Mouse (Mus musculus): ENCODE results near the gene Ebf3. TPM values are rescaled to one million over a fixed set of nuclear protein-coding genes. Genes with fewer than 3 reads are reported as not detected.

Ebf3 gene
- polyA plus RNA-seq, 1 experiment: 0.70 TPM

DNA sequence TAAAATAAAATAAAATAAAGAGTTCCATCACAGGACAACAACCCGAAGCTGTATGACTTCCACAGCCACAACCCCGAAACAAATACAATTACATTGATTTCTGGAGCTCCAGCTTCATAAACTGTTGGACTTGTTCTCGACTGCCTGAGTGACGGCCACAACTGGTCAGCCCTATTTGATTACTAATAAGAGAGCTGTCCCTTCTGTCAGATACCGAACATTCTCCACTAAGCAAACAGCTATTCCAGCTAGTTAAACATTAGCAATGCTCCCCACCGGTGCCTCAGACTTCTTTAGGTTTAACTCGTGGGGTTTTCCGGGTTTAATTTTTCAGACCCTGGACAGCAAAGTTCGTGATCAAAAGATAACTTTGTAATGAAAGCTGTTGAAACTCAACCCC, 8.1 kb downstream of the Ebf3 start:
- Histone ChIP-seq H3K4me3 (ENCODE audit: low read depth, low read length) (no peak overlapping the region), H3K4me1 (ENCODE audit: control insufficient read depth, insufficient read depth, insufficient read length, low read length) (peaks cover 2% of the 10 kb centered on the region; the same call in 1 of the 2 replicates), H3K36me3 (ENCODE audit: control insufficient read depth, insufficient read depth, low read length) (no peaks in the 10 kb centered on the region), H3K27ac (ENCODE audit: insufficient read depth, low read depth, low read length) (no peak overlapping the region), H3K27me3 (ENCODE audit: control insufficient read depth, insufficient read depth, low read length) (peaks cover 48% of the 10 kb centered on the region)
- TF ChIP-seq CTCF (IDR thresholded peaks at IDR 0.05; ENCODE audit: extremely low read depth, insufficient read length, insufficient replicate concordance, low read depth, low read length): no peak
- no peak for TF ChIP-seq POLR2A (IDR thresholded peaks at IDR 0.05; ENCODE audit: low read depth, low read length)
- WGBS: 22% methylated on average over 9 of the region's 9 CpGs

DNA sequence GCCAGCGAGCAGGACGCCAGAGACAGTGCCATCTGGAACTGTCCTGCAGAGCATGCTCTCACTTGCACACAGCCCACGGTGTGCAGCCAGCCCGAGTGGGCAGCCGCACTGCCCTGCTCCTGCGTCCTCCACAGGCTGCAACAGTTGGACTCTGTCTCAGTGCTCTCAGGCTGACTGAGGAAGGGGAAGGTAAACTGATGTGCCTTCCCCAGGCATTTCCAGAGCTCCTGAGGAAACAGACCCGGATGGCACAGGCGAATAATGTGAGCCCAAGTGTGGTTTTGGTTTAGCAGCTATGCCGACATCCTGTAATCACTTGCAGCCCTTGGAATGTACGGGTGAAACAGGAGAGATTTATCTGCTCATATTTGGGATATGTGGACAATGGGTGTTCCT, 10.5 kb downstream of the Ebf3 start:
- Histone ChIP-seq H3K4me3 (ENCODE audit: low read depth, low read length) (no peak overlapping the region), H3K4me1 (ENCODE audit: control insufficient read depth, insufficient read depth, insufficient read length, low read length) (no peaks in the 10 kb centered on the region), H3K36me3 (ENCODE audit: control insufficient read depth, insufficient read depth, low read length) (no peaks in the 10 kb centered on the region), H3K27me3 (ENCODE audit: control insufficient read depth, insufficient read depth, low read length) (peaks cover 25% of the 10 kb centered on the region), H3K27ac (ENCODE audit: insufficient read depth, low read depth, low read length) (no peak overlapping the region)
- TF ChIP-seq CTCF (IDR thresholded peaks at IDR 0.05; ENCODE audit: extremely low read depth, insufficient read length, insufficient replicate concordance, low read depth, low read length) (no peak), POLR2A (IDR thresholded peaks at IDR 0.05; ENCODE audit: low read depth, low read length) (no peak)
- WGBS: 51% methylated on average over 10 of the region's 10 CpGs

DNA sequence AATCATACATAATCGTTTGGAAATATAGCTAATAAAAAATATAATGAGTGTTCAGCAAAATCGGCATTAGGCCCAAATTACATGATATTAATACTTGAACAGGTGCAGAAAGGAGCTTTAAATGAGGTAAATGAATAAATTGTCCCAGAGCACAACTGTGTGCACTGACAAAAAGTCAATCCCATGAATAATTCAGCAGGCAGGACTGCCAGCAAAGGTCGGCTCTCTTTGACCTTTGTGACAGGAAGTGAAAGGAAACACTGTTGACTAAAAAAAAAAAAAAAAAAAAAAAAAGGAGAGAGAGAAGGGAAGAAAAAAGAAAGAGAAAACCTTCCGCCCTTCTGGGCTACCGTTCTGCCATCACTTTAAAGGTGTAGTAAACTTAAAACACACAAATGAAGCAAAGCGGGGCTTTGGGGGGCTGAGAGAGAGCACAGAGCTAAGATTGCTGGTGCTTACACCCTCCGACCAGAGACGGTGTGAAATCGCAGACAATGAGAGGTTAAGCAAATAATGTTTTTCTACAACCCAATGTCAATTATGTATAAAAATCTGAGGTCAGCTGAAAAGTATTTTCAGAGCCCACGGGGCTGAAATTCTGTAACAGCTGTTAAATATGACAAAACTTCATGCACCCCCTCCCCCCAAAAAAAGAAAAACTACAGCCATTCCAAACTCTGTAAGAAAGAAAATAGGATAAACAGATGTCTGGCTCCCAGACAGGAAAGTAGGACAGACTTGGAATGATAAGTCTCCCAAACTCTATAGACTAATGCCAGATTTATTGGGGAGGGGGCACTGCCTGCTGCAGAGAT, 11.1 kb downstream of the Ebf3 start:
- 41% methylated on average over 10 of the region's 10 CpGs for WGBS
- peaks cover 20% of the 10 kb centered on the region for H3K27me3 ChIP-seq (ENCODE audit: control insufficient read depth, insufficient read depth, low read length)
- no peak overlapping the region for H3K4me3 ChIP-seq (ENCODE audit: low read depth, low read length)
- no peaks in the 10 kb centered on the region for H3K36me3 ChIP-seq (ENCODE audit: control insufficient read depth, insufficient read depth, low read length)
- TF ChIP-seq CTCF (IDR thresholded peaks at IDR 0.05; ENCODE audit: extremely low read depth, insufficient read length, insufficient replicate concordance, low read depth, low read length) (no peak), POLR2A (IDR thresholded peaks at IDR 0.05; ENCODE audit: low read depth, low read length) (no peak)
- H3K27ac ChIP-seq (ENCODE audit: insufficient read depth, low read depth, low read length): no peak overlapping the region
- no peaks in the 10 kb centered on the region for H3K4me1 ChIP-seq (ENCODE audit: control insufficient read depth, insufficient read depth, insufficient read length, low read length)

DNA sequence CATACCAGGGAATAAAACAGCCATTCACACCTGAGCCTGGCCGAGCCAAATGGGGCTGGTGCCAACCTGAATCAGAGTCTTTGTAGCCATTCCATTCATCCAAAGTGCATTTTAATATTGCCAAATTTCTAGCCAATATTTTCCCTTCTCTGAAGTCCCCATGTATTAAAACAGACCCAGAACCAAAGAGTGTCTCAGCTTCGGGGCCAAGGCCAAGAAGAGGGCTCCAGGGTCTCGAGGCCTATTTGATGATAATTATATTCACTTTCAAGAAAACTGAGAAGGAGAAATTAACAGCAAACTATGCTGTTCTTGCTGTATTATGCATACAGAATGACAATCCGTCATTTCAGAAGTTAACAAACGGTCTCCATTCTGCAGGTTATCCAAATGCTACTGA, 12.1 kb downstream of the Ebf3 start:
- TF ChIP-seq POLR2A (IDR thresholded peaks at IDR 0.05; ENCODE audit: low read depth, low read length) (no peak), CTCF (IDR thresholded peaks at IDR 0.05; ENCODE audit: extremely low read depth, insufficient read length, insufficient replicate concordance, low read depth, low read length) (no peak)
- H3K36me3 ChIP-seq (ENCODE audit: control insufficient read depth, insufficient read depth, low read length): no peaks in the 10 kb centered on the region
- H3K4me3 ChIP-seq (ENCODE audit: low read depth, low read length): no peak overlapping the region
- H3K27ac ChIP-seq (ENCODE audit: insufficient read depth, low read depth, low read length): no peak overlapping the region
- 82% methylated on average over 5 of the region's 5 CpGs for WGBS
- H3K4me1 ChIP-seq (ENCODE audit: control insufficient read depth, insufficient read depth, insufficient read length, low read length): no peaks in the 10 kb centered on the region
- H3K27me3 ChIP-seq (ENCODE audit: control insufficient read depth, insufficient read depth, low read length): peaks cover 14% of the 10 kb centered on the region

DNA sequence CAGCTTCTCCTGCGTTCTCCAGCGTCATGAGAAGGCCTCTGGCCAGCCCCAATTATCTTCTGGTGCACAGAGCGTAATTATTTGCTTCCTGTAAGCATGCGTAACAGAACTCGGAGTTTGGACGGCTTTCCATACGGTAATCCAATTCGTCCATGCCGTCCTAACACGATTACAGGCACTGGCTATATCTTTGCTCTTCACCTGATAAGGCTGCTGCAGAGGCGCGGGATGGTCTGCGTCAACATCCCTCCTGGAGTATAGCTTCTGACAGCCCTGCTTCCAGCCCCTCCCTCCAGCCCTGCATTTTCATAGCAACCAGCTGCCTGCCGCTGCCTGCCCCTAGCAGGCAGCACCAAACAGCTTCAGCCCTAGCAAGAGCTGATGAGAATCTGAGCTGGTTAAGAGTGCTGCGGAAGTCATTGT, 12.9 kb downstream of the Ebf3 start:
- no peak overlapping the region for H3K4me3 ChIP-seq (ENCODE audit: low read depth, low read length)
- peaks cover 8% of the 10 kb centered on the region; the same call in 1 of the 2 replicates for H3K27me3 ChIP-seq (ENCODE audit: control insufficient read depth, insufficient read depth, low read length)
- no peak overlapping the region for H3K27ac ChIP-seq (ENCODE audit: insufficient read depth, low read depth, low read length)
- no peak for TF ChIP-seq CTCF (IDR thresholded peaks at IDR 0.05; ENCODE audit: extremely low read depth, insufficient read length, insufficient replicate concordance, low read depth, low read length)
- H3K36me3 ChIP-seq (ENCODE audit: control insufficient read depth, insufficient read depth, low read length): no peaks in the 10 kb centered on the region
- no peaks in the 10 kb centered on the region for H3K4me1 ChIP-seq (ENCODE audit: control insufficient read depth, insufficient read depth, insufficient read length, low read length)
- 10% methylated on average over 15 of the region's 15 CpGs for WGBS

DNA sequence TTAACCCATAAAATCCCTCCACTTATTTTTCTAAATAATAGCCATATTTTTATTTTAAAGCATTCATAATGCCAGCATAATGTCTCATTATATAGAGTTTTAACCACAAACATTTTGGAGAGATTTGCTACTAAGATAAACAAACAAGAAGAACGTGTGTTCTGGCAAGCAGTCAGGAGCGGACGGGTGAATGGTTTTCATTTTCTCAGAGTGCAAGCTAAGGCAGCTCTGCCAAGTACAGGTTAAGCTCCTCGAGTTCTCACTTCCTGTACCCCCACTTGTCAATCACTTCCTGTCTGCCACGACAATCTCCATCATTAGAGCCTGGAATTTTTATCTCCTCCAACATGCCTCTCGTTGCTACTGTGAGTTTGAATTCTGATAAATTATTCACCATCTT, 13.4 kb downstream of the Ebf3 start:
- Histone ChIP-seq H3K36me3 (ENCODE audit: control insufficient read depth, insufficient read depth, low read length) (no peaks in the 10 kb centered on the region), H3K4me3 (ENCODE audit: low read depth, low read length) (no peak overlapping the region), H3K4me1 (ENCODE audit: control insufficient read depth, insufficient read depth, insufficient read length, low read length) (no peaks in the 10 kb centered on the region), H3K27me3 (ENCODE audit: control insufficient read depth, insufficient read depth, low read length) (peaks cover 5% of the 10 kb centered on the region; the same call in 1 of the 2 replicates), H3K27ac (ENCODE audit: insufficient read depth, low read depth, low read length) (no peak overlapping the region)
- TF ChIP-seq CTCF (IDR thresholded peaks at IDR 0.05; ENCODE audit: extremely low read depth, insufficient read length, insufficient replicate concordance, low read depth, low read length) (no peak), POLR2A (IDR thresholded peaks at IDR 0.05; ENCODE audit: low read depth, low read length) (no peak)
- WGBS: 21% methylated on average over 6 of the region's 6 CpGs

DNA sequence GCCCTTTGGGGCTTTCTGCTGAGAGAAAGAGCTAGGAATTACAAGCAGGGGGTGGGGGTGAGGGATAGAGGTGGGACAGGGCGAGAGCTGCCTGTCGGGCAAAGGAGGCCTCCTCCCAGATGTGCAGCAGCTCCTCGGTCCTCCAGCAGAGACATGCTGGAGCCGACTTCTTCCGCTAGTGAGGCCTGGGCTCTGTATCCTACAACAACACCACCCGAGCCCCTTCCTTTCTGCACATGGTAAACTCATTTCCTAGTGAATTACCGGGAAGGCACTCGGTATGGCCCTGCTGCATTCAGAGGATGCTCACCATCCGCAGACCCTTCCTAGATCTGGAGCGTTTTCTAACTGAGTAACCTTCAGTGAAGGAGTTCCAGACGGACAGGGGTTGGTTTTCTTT, 14.1 kb downstream of the Ebf3 start:
- WGBS: 65% methylated on average over 11 of the region's 11 CpGs
- Histone ChIP-seq H3K27me3 (ENCODE audit: control insufficient read depth, insufficient read depth, low read length) (peaks cover 5% of the 10 kb centered on the region; the same call in 1 of the 2 replicates), H3K36me3 (ENCODE audit: control insufficient read depth, insufficient read depth, low read length) (no peaks in the 10 kb centered on the region), H3K4me1 (ENCODE audit: control insufficient read depth, insufficient read depth, insufficient read length, low read length) (no peaks in the 10 kb centered on the region), H3K4me3 (ENCODE audit: low read depth, low read length) (no peak overlapping the region), H3K27ac (ENCODE audit: insufficient read depth, low read depth, low read length) (no peak overlapping the region)
- TF ChIP-seq CTCF (IDR thresholded peaks at IDR 0.05; ENCODE audit: extremely low read depth, insufficient read length, insufficient replicate concordance, low read depth, low read length) (no peak), POLR2A (IDR thresholded peaks at IDR 0.05; ENCODE audit: low read depth, low read length) (no peak)

Measured in small intestine, adult 2 months (tissue).